22 mouse cellular contexts compared by ENCODE assay signal in the genomic region with DNA sequence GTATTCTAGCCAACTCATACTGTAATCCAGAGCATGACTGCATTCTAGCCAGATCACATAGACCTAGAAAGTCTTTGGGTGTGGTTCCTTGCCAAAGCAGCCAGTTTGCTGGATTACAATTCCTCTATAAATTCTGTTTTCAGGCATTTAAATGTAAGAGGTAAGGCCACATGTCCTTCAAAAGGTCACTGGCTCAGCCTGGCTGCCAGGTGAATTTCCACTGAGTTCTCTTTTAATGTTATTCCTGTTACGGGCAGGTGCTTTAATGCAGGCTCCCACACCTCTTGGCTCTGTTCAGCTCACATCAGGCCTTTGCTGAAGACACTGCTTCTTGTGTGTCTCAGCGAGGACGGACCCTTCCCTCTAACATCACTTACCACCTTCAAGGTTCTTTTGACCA.
"Had no signal": no experiment of that assay in that cellular context is flagged by ENCODE, and none has a peak within 500 bp of the region (broad histone marks: within the 10 kb centered on the region; RNA-seq: fewer than 3 reads in every experiment).

No protein-coding gene starts in this region.

- H3K9me3 ChIP-seq: limb, embryonic 15.5 days; midbrain, embryonic 15.5 days had no signal

- H3K27me3 ChIP-seq: limb, embryonic 12.5 days; limb, embryonic 15.5 days; midbrain, embryonic 12.5 days; midbrain, embryonic 15.5 days; neural tube, embryonic 12.5 days; neural tube, embryonic 15.5 days had no signal

- H3K36me3 ChIP-seq: limb, embryonic 12.5 days; limb, embryonic 15.5 days; midbrain, embryonic 12.5 days; midbrain, embryonic 15.5 days; neural tube, embryonic 12.5 days had no signal

- H3K9ac ChIP-seq: limb, embryonic 12.5 days; limb, embryonic 15.5 days; liver, embryonic 14.5 days; liver, postnatal 0 days; lung, embryonic 14.5 days; midbrain, embryonic 12.5 days; midbrain, embryonic 15.5 days; neural tube, embryonic 12.5 days; neural tube, embryonic 15.5 days had no signal

- H3K4me1 ChIP-seq: limb, embryonic 15.5 days; midbrain, embryonic 12.5 days; midbrain, embryonic 15.5 days; neural tube, embryonic 12.5 days; neural tube, embryonic 15.5 days had no signal

- DNase-seq: layer of hippocampus, adult 9-11 months; liver, postnatal 0 days; lung, embryonic 14.5 days; right cerebral cortex, adult 18-20 months; right cerebral cortex, postnatal 14 days; right cerebral cortex, postnatal 4 days; thymus, adult 2 months; thymus, postnatal 14 days had no signal

- H3K4me2 ChIP-seq: limb, embryonic 12.5 days; limb, embryonic 15.5 days; liver, embryonic 11.5 days; lung, embryonic 14.5 days; midbrain, embryonic 12.5 days; midbrain, embryonic 15.5 days; neural tube, embryonic 12.5 days; neural tube, embryonic 15.5 days had no signal

- H3K4me3 ChIP-seq: layer of hippocampus, adult 2 months; limb, embryonic 12.5 days; limb, embryonic 15.5 days; midbrain, embryonic 12.5 days; midbrain, embryonic 15.5 days; neural tube, embryonic 12.5 days; neural tube, embryonic 15.5 days had no signal

- ATAC-seq: inflammation-experienced regulatory T-cells, adult 6 months; intestine, embryonic 16.5 days; liver, postnatal 0 days; lung, postnatal 0 days; midbrain, embryonic 15.5 days had no signal

- H3K27ac ChIP-seq: layer of hippocampus, adult 2 months; limb, embryonic 15.5 days; liver, embryonic 14.5 days; macrophage; midbrain, embryonic 12.5 days; midbrain, embryonic 15.5 days; neural tube, embryonic 12.5 days; neural tube, embryonic 15.5 days; stomach, postnatal 0 days had no signal
